Mouse (Mus musculus) forebrain, embryonic 10.5 days (tissue): ENCODE results near the gene Spsb3. TPM values are rescaled to one million over a fixed set of nuclear protein-coding genes. Genes with fewer than 3 reads are reported as not detected.

Experiments used
- DNase-seq: peaks from one replicate; pipeline ENCODE4 v3.0.0-alpha.2; 2017; ENCODE audit warnings: low spot score; ENCODE audit errors: extremely low spot score
- H3K27ac ChIP-seq: fragments of 300-500 bp; sonication (generic); 2 replicates; pipeline ENCODE4 v1.5.1; 2016; ENCODE audit warnings: mild to moderate bottlenecking
- H3K27me3 ChIP-seq: fragments of 300-500 bp; sonication (generic); 2 replicates; pipeline ENCODE4 v1.6.1; 2016; ENCODE audit warnings: mild to moderate bottlenecking; ENCODE audit not compliant: poor library complexity, severe bottlenecking
- H3K36me3 ChIP-seq: fragments of 300-500 bp; sonication (generic); replicated peaks from 2 replicates; pipeline ENCODE4 v1.6.1; 2016; ENCODE audit warnings: mild to moderate bottlenecking, moderate library complexity
- H3K4me1 ChIP-seq: fragments of 300-500 bp; sonication (generic); 2 replicates; pipeline ENCODE4 v1.6.1; 2016
- H3K4me3 ChIP-seq: fragments of 300-500 bp; sonication (generic); 2 replicates; pipeline ENCODE4 v1.5.1; 2016; ENCODE audit warnings: mild to moderate bottlenecking, moderate library complexity
- H3K9me3 ChIP-seq: fragments of 300-500 bp; sonication (generic); 2 replicates; pipeline ENCODE4 v1.6.1; 2016; ENCODE audit warnings: mild to moderate bottlenecking, moderate library complexity
- WGBS: fragments of 180-500 bp; shearing (Covaris S2); methylation state at CpG from one replicate; pipeline ENCODE4 v1.1.7; 2016; 5-methylcytosine and 5-hydroxymethylcytosine counted together
- polyA plus RNA-seq: library from polyadenylated mRNA; unstranded; fragments of >200 nt; fragmentation: Nextera tagmentation; extraction: Ambion mirVana; gene quantifications from 2 replicates; pipeline ENCODE4 v1.2.1, GENCODE M21; 2016

Gene Spsb3
- polyA plus RNA-seq, 1 experiment from 2014 or later: 45.3 TPM

GRCm38 (mm10) chr17:24855838-24856464, 30.5 kb upstream of the Spsb3 start:
- Histone ChIP-seq H3K4me3 (no peak overlapping the region), H3K9me3 (no peaks in the 10 kb centered on the region), H3K27me3 (peaks cover 10% of the 10 kb centered on the region), H3K27ac (no peak overlapping the region), H3K36me3 (peaks cover 17% of the 10 kb centered on the region), H3K4me1 (peaks cover 8% of the 10 kb centered on the region)
- no peak for DNase-seq
- 84% methylated on average over 3 of the region's 3 CpGs for WGBS

- H3K27me3 ChIP-seq: peaks cover 4% of the 10 kb centered on the region
- peaks cover 2% of the 10 kb centered on the region; the same call in 1 of the 2 replicates for H3K4me1 ChIP-seq
- no peak for DNase-seq
- H3K4me3 ChIP-seq: no peak overlapping the region
- H3K27ac ChIP-seq: no peak overlapping the region
- 88% methylated on average over 13 of the region's 13 CpGs for WGBS
- H3K36me3 ChIP-seq: peaks cover 24% of the 10 kb centered on the region
- H3K9me3 ChIP-seq: no peaks in the 10 kb centered on the region
These were observed 29.9 kb upstream of the Spsb3 start for GRCm38 (mm10) chr17:24856589-24856988.

GRCm38 (mm10) chr17:24857831-24858470, 28.5 kb upstream of the Spsb3 start:
- H3K36me3 ChIP-seq: peaks cover 34% of the 10 kb centered on the region
- no peaks in the 10 kb centered on the region for H3K4me1 ChIP-seq
- DNase-seq: no peak
- no peaks in the 10 kb centered on the region for H3K27me3 ChIP-seq
- WGBS: 87% methylated on average over 8 of the region's 8 CpGs
- no peak overlapping the region for H3K4me3 ChIP-seq
- no peaks in the 10 kb centered on the region for H3K9me3 ChIP-seq
- H3K27ac ChIP-seq: no peak overlapping the region

DNA sequence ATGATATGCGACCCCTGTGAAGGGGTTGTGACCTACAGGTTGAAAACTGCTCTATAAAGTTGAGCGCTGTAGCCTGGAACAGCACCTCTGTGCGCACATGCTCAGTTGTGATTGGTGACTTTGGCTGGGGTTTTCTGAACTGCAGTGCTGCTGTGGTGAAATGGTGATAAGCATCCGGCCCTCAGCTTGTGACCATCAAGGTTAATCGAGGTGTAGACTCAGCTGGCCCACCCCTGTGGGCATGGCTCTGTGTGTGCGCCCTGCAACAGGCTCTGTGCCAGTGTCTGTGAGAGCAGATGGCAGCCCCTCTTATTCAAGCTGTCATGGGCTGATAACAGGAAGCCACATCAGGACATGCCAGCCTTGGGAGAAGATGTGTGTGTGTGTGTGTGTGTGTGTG, 27.5 kb upstream of the Spsb3 start:
- 94% methylated on average over 6 of the region's 6 CpGs for WGBS
- no peak overlapping the region for H3K27ac ChIP-seq
- DNase-seq: no peak
- no peaks in the 10 kb centered on the region for H3K4me1 ChIP-seq
- H3K27me3 ChIP-seq: no peaks in the 10 kb centered on the region
- no peaks in the 10 kb centered on the region for H3K9me3 ChIP-seq
- H3K36me3 ChIP-seq: peaks cover 30% of the 10 kb centered on the region
- H3K4me3 ChIP-seq: no peak overlapping the region

- Histone ChIP-seq H3K4me1 (no peaks in the 10 kb centered on the region), H3K27ac (no peak overlapping the region), H3K27me3 (no peaks in the 10 kb centered on the region), H3K36me3 (peaks cover 31% of the 10 kb centered on the region), H3K4me3 (no peak overlapping the region), H3K9me3 (no peaks in the 10 kb centered on the region)
- DNase-seq: no peak
- 94% methylated on average over 8 of the region's 8 CpGs for WGBS
These were observed 26.4 kb upstream of the Spsb3 start for GRCm38 (mm10) chr17:24860076-24860475.

- 92% methylated on average over 3 of the region's 3 CpGs for WGBS
- Histone ChIP-seq H3K4me1 (no peaks in the 10 kb centered on the region), H3K4me3 (no peak overlapping the region), H3K36me3 (peaks cover 27% of the 10 kb centered on the region), H3K27me3 (no peaks in the 10 kb centered on the region), H3K27ac (no peak overlapping the region), H3K9me3 (no peaks in the 10 kb centered on the region)
- DNase-seq: no peak
These were observed 24.7 kb upstream of the Spsb3 start for GRCm38 (mm10) chr17:24861785-24862184.

DNA sequence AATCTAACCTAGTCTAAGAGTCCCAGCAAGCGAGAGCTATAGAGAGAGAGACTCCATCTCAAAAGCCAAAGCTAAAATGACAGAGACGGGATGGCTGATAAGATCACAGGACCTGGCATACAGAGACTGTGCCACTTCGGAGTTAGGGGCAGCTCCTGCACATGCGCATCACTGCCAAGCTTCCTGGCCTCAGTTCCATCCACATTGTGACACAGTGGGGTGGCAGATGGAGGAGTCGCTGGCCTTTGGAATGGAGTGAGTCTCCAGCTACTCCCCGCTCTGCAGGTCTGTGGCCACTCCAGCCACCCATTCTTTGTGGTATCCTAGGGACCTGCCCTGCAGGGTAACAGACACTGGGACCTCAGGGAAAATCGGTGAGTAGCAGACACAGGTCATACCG, 20.7 kb upstream of the Spsb3 start, which contains the start of gene Igfals:
Igfals (plus strand) TSS at position 222 of the 400 bp plus-strand sequence.
- no peaks in the 10 kb centered on the region for H3K4me1 ChIP-seq
- WGBS: 88% methylated on average over 8 of the region's 8 CpGs
- H3K27ac ChIP-seq: no peak within 1 kb of the TSS

GRCm38 (mm10) chr17:24867914-24868313, 18.5 kb upstream of the Spsb3 start:
- Histone ChIP-seq H3K27me3 (no peaks in the 10 kb centered on the region), H3K9me3 (no peaks in the 10 kb centered on the region), H3K4me3 (no peak overlapping the region), H3K27ac (no peak overlapping the region), H3K4me1 (no peaks in the 10 kb centered on the region), H3K36me3 (peaks cover 4% of the 10 kb centered on the region; the same call in 1 of the 2 replicates)
- 91% methylated on average over 10 of the region's 10 CpGs for WGBS
- no peak for DNase-seq

More for the DNA sequence above, 20.7 kb upstream of the Spsb3 start, which contains the start of gene Igfals:
- no peak for DNase-seq
- Histone ChIP-seq H3K9me3 (no peaks in the 10 kb centered on the region), H3K4me3 (no peak within 1 kb of the TSS), H3K27me3 (no peaks in the 10 kb centered on the region), H3K36me3 (peaks cover 22% of the 10 kb centered on the region)

GRCm38 (mm10) chr17:24873695-24874404, 12.6 kb upstream of the Spsb3 start:
- Histone ChIP-seq H3K27me3 (no peaks in the 10 kb centered on the region), H3K36me3 (no peaks in the 10 kb centered on the region), H3K4me3 (no peak overlapping the region), H3K4me1 (peaks cover 14% of the 10 kb centered on the region), H3K27ac (no peak overlapping the region), H3K9me3 (no peaks in the 10 kb centered on the region)
- no peak for DNase-seq
- 47% methylated on average over 4 of the region's 4 CpGs for WGBS

DNA sequence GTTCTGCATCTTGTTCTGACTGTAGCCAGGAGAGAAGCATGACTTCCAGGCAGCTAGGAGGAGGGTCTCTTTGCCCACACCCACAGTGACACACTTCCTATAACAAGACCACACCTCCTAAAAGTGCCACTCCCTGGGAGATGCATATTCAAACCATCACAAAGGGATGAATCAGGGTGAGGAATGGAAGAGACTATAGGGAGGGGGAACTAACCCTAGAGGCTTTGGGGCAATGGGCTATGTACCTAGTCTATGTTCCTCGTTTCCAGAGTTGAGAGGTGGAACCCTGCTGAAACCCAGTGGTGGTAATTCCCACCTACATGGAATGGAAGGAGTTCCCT, 12.1 kb upstream of the Spsb3 start:
- no peak overlapping the region for H3K4me3 ChIP-seq
- no peak for DNase-seq
- no peaks in the 10 kb centered on the region for H3K36me3 ChIP-seq
- H3K4me1 ChIP-seq: peaks cover 14% of the 10 kb centered on the region
- WGBS: 78% methylated on average over 1 of the region's 1 CpGs
- H3K9me3 ChIP-seq: no peaks in the 10 kb centered on the region
- no peaks in the 10 kb centered on the region for H3K27me3 ChIP-seq
- H3K27ac ChIP-seq: no peak overlapping the region

DNA sequence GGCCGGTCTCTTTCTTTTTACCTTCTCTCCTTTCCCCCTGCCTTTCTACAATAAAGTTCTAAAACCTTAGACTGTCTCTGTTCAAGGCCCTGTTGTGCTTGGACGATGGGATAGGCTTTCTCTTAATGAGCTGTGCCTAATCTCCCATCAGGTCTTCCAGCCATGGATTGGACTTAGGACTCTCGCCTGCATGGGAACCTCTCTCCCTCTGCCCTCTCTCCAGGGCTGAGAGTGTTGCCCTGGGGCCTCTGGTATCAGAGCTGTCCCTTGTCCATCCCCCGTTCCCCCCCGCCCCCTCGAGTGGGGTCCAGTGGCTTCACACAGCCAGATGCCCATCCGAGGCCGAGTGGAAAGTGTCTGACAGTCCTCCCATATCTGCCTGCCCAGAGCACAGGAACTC, 11.5 kb upstream of the Spsb3 start:
- DNase-seq: no peak
- peaks cover 14% of the 10 kb centered on the region for H3K4me1 ChIP-seq
- no peaks in the 10 kb centered on the region for H3K36me3 ChIP-seq
- H3K4me3 ChIP-seq: no peak overlapping the region
- no peaks in the 10 kb centered on the region for H3K9me3 ChIP-seq
- H3K27ac ChIP-seq: no peak overlapping the region
- 80% methylated on average over 8 of the region's 8 CpGs for WGBS
- H3K27me3 ChIP-seq: no peaks in the 10 kb centered on the region

GRCm38 (mm10) chr17:24877336-24878116, 8.9 kb upstream of the Spsb3 start:
- no peak for DNase-seq
- 71% methylated on average over 10 of the region's 10 CpGs for WGBS
- peaks cover 8% of the 10 kb centered on the region for H3K36me3 ChIP-seq
- peak overlapping the region; percentile 48 for H3K27ac ChIP-seq
- no peaks in the 10 kb centered on the region for H3K27me3 ChIP-seq
- no peak overlapping the region for H3K4me3 ChIP-seq
- H3K4me1 ChIP-seq: peaks cover 22% of the 10 kb centered on the region
- no peaks in the 10 kb centered on the region for H3K9me3 ChIP-seq

- H3K4me1 ChIP-seq: peaks cover 22% of the 10 kb centered on the region
- H3K27me3 ChIP-seq: no peaks in the 10 kb centered on the region
- H3K36me3 ChIP-seq: peaks cover 13% of the 10 kb centered on the region
- no peaks in the 10 kb centered on the region for H3K9me3 ChIP-seq
- peak overlapping the region; percentile 48 for H3K27ac ChIP-seq
- no peak overlapping the region for H3K4me3 ChIP-seq
- no peak for DNase-seq
- WGBS: 39% methylated on average over 5 of the region's 5 CpGs
These were observed 8.4 kb upstream of the Spsb3 start for GRCm38 (mm10) chr17:24878117-24878397.
